Mouse (Mus musculus) myocyte (in vitro differentiated cells): Measurements from ENCODE around the gene Ppt1. TPM values are rescaled to one million over a fixed set of nuclear protein-coding genes. Genes with fewer than 3 reads are reported as not detected.

Experiments used
- H3K27me3 ChIP-seq: one replicate; pipeline ENCODE4 v1.6.1; 2011; ENCODE audit not compliant: control insufficient read depth, insufficient read depth, insufficient read length
- H3K36me3 ChIP-seq: one replicate; pipeline ENCODE4 v1.6.1; 2011; ENCODE audit not compliant: control insufficient read depth, insufficient read depth
- H3K4me2 ChIP-seq: one replicate; pipeline ENCODE4 v1.6.1; 2011; ENCODE audit warnings: low read depth, control low read depth
- H3K4me3 ChIP-seq: one replicate; pipeline ENCODE4 v1.5.1; 2011; ENCODE audit warnings: mild to moderate bottlenecking, control low read depth, moderate library complexity
- H3K79me2 ChIP-seq: one replicate; pipeline ENCODE4 v1.6.1; 2011; ENCODE audit not compliant: control insufficient read depth, insufficient read depth
- H3ac ChIP-seq: one replicate; pipeline ENCODE4 v1.6.1; 2011; ENCODE audit not compliant: control insufficient read depth, insufficient read length
- CEBPB ChIP-seq: IDR thresholded peaks from 2 replicates; pipeline ENCODE4 v1.6.1; 2011; ENCODE audit warnings: mild to moderate bottlenecking, moderate library complexity; ENCODE audit not compliant: poor library complexity, insufficient read depth, severe bottlenecking
- E2F4 ChIP-seq: IDR thresholded peaks from one replicate; pipeline ENCODE4 v1.6.1; 2011; ENCODE audit warnings: mild to moderate bottlenecking, control low read depth, moderate library complexity; ENCODE audit not compliant: insufficient read depth
- MAX ChIP-seq: IDR thresholded peaks from one replicate; pipeline ENCODE4 v1.6.1; 2011; ENCODE audit warnings: low read depth, mild to moderate bottlenecking, control low read depth
- MYOD1 ChIP-seq, 3 experiments: IDR thresholded peaks; one replicate each; pipeline ENCODE4 v1.6.1; 2011; ENCODE audit warnings: control low read depth in 2 of 3, low read depth in 2 of 3, mild to moderate bottlenecking in 2 of 3, moderate library complexity in 1 of 3; ENCODE audit not compliant: insufficient read length in 2 of 3, control insufficient read depth in 1 of 3
- MYOG ChIP-seq, 3 experiments: IDR thresholded peaks; one replicate each; pipeline ENCODE4 v1.6.1; 2011; ENCODE audit warnings: control low read depth in 2 of 3, low read depth in 2 of 3, mild to moderate bottlenecking in 2 of 3; ENCODE audit not compliant: insufficient read length in 2 of 3, control insufficient read depth in 1 of 3, insufficient read depth in 1 of 3
- POLR2A ChIP-seq: IDR thresholded peaks from one replicate; pipeline ENCODE4 v1.6.1; 2011; ENCODE audit warnings: low read depth, mild to moderate bottlenecking, control low read depth, moderate library complexity; ENCODE audit not compliant: insufficient read length
- POLR2AphosphoS2 ChIP-seq: IDR thresholded peaks from one replicate; pipeline ENCODE4 v1.6.1; 2011; ENCODE audit warnings: low read depth, control low read depth; ENCODE audit not compliant: insufficient read length
- REST ChIP-seq: IDR thresholded peaks from one replicate; pipeline ENCODE4 v1.6.1; 2011; ENCODE audit warnings: mild to moderate bottlenecking, control low read depth, moderate library complexity; ENCODE audit not compliant: insufficient read depth, insufficient read length
- SRF ChIP-seq: IDR thresholded peaks from one replicate; pipeline ENCODE4 v1.6.1; 2011; ENCODE audit warnings: low read depth; ENCODE audit not compliant: control insufficient read depth, insufficient read length
- TCF12 ChIP-seq: IDR thresholded peaks from one replicate; pipeline ENCODE4 v1.6.1; 2011; ENCODE audit warnings: mild to moderate bottlenecking, control low read depth; ENCODE audit not compliant: poor library complexity, insufficient read depth, severe bottlenecking
- TCF3 ChIP-seq: IDR thresholded peaks from one replicate; pipeline ENCODE4 v1.6.1; 2011; ENCODE audit warnings: low read depth, control low read depth; ENCODE audit not compliant: insufficient read length
- USF1 ChIP-seq: IDR thresholded peaks from one replicate; pipeline ENCODE4 v1.6.1; 2011; ENCODE audit warnings: low read depth, mild to moderate bottlenecking, control low read depth, moderate library complexity
- polyA plus RNA-seq: library from polyadenylated mRNA; unstranded; fragments of >200 nt; fragmentation: generic; extraction: Trizol; gene quantifications from one replicate; pipeline ENCODE4 v1.2.1, GENCODE M21; 2012; ENCODE audit warnings: missing spikeins

The Ppt1 gene
- 49.9 TPM for polyA plus RNA-seq

DNA sequence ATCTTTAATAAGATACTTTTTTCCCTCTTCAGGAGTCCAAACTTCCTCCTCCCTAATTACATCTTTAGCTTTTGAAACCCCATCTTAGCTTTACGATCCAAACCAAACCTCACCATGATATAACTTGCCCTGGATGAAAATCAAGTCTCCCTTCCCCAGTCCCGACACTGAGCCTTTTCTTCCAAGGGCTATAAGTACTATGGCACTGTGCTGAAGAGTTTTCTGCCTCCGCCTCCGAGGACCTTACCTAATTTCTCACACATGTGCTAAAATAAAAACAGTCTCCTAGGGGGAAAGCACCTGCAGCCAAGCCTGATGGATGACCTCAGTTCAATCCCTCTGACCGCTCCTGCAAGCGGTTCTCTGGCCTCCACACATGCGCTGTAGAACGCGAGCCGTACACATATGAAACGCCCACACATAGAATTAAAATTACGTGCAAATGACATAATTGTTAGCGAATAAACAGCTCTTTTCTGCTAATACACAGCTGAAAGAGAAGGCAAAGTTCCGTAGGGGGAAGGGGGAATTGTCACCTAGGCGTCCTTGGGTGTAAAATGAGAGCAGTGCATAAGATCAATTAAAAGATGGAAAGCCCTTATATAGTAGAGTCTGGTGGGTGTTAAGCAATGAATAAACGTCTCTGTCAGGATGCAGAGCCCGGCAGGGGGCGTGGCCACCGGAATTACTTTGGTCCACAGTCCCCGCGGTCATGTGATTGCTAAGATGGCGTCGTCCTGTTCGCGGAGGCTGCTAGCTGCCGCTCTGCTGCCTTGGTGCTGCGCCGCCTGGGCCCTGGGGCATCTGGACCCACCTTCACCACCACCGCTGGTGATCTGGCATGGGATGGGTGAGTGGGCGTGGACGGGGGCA, at the start of gene Ppt1:
TSS of gene Ppt1 (plus strand) at position 713 of the 873 bp plus-strand sequence.
- Histone ChIP-seq H3K36me3 (no peaks in the 10 kb centered on the region), H3K27me3 (peaks cover 13% of the 10 kb centered on the region)
- TF ChIP-seq POLR2AphosphoS2 (peak; percentile 89), CEBPB (no peak), POLR2A (peak; percentile 95), TCF3 (no peak), MYOD1 (IDR thresholded peaks at IDR 0.05; ENCODE audit: control insufficient read depth in 1 of 3, insufficient read length in 2 of 3, low read depth in 2 of 3) (no peak), SRF (peak; percentile 14), REST (no peak), E2F4 (no peak), USF1 (peak; percentile 90), TCF12 (no peak), MYOG (IDR thresholded peaks at IDR 0.05; ENCODE audit: control insufficient read depth in 1 of 3, insufficient read depth in 1 of 3, insufficient read length in 2 of 3, low read depth in 2 of 3) (no peak), MAX (no peak)

GRCm38 (mm10) chr4:122789335-122790089, 46.5 kb upstream of the Ppt1 start:
- Histone ChIP-seq H3K36me3 (no peaks in the 10 kb centered on the region), H3K79me2 (no peaks in the 10 kb centered on the region), H3K4me3 (no peak overlapping the region), H3ac (no peak overlapping the region), H3K27me3 (no peaks in the 10 kb centered on the region), H3K4me2 (no peak overlapping the region)
- TF ChIP-seq REST (no peak), TCF12 (no peak), E2F4 (no peak), USF1 (no peak), CEBPB (no peak), POLR2AphosphoS2 (no peak), SRF (no peak), TCF3 (no peak), POLR2A (no peak), MYOG (IDR thresholded peaks at IDR 0.05; ENCODE audit: control insufficient read depth in 1 of 3, insufficient read depth in 1 of 3, insufficient read length in 2 of 3, low read depth in 2 of 3) (no peak), MAX (no peak), MYOD1 (IDR thresholded peaks at IDR 0.05; ENCODE audit: control insufficient read depth in 1 of 3, insufficient read length in 2 of 3, low read depth in 2 of 3) (no peak)

More for the DNA sequence above, at the start of gene Ppt1:
- Histone ChIP-seq H3K4me3 (peak within 1 kb of the TSS; percentile 53), H3K4me2 (peak within 1 kb of the TSS; percentile 100), H3K79me2 (no peaks in the 10 kb centered on the region), H3ac (no peak within 1 kb of the TSS)

DNA sequence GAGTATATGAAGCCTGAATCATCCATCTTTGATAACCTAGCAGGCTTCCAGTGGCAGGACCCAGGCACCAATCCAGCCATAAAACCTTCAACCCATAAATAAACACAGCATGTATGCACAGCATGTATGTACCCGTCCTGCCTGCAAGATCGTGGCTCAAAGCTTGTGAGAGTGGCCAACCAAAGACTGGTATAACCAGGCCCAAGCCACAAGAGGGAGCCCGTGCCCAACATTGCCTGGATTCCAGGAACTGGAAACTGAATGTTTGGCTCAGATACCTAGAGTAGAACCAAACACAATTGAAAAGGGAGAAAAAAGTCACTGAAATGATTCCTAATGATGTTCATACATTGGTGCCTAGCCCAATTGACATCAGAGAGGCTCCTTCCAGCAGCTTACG, 27.9 kb upstream of the Ppt1 start:
- Histone ChIP-seq H3K4me2 (no peak overlapping the region), H3K79me2 (no peaks in the 10 kb centered on the region), H3ac (no peak overlapping the region), H3K4me3 (no peak overlapping the region), H3K36me3 (no peaks in the 10 kb centered on the region), H3K27me3 (peaks cover 13% of the 10 kb centered on the region)
- TF ChIP-seq SRF (no peak), TCF3 (no peak), CEBPB (no peak), USF1 (no peak), TCF12 (no peak), REST (no peak), POLR2A (no peak), POLR2AphosphoS2 (no peak), MYOD1 (IDR thresholded peaks at IDR 0.05; ENCODE audit: control insufficient read depth in 1 of 3, insufficient read length in 2 of 3, low read depth in 2 of 3) (no peak), MAX (no peak), MYOG (IDR thresholded peaks at IDR 0.05; ENCODE audit: control insufficient read depth in 1 of 3, insufficient read depth in 1 of 3, insufficient read length in 2 of 3, low read depth in 2 of 3) (no peak), E2F4 (no peak)

DNA sequence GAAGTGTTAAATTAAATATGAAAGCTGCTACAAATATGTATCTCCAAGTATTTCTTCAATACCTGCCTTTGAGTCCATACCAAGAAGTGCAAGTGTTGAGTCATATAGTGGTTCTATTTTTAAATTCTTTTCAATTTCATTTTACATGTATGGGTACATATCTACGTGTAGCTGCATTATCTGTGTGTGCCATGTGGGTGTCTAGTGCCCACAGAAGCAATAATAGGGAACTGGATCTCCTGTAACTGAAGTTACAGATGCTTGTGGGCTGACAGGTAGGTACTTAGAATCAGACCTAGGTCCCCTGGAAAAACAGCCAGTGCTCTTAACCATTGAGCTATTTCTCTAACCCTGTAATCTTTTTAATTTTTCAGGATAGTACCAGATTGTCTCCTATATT, 24.9 kb upstream of the Ppt1 start:
- no peak overlapping the region for H3K4me2 ChIP-seq
- no peak overlapping the region for H3ac ChIP-seq
- TF ChIP-seq USF1: no peak
- peaks cover 15% of the 10 kb centered on the region for H3K27me3 ChIP-seq
- H3K4me3 ChIP-seq: no peak overlapping the region
- no peaks in the 10 kb centered on the region for H3K79me2 ChIP-seq
- no peaks in the 10 kb centered on the region for H3K36me3 ChIP-seq
